Comparison of ENCODE assay signal across 13 mouse cellular contexts in the genomic region with DNA sequence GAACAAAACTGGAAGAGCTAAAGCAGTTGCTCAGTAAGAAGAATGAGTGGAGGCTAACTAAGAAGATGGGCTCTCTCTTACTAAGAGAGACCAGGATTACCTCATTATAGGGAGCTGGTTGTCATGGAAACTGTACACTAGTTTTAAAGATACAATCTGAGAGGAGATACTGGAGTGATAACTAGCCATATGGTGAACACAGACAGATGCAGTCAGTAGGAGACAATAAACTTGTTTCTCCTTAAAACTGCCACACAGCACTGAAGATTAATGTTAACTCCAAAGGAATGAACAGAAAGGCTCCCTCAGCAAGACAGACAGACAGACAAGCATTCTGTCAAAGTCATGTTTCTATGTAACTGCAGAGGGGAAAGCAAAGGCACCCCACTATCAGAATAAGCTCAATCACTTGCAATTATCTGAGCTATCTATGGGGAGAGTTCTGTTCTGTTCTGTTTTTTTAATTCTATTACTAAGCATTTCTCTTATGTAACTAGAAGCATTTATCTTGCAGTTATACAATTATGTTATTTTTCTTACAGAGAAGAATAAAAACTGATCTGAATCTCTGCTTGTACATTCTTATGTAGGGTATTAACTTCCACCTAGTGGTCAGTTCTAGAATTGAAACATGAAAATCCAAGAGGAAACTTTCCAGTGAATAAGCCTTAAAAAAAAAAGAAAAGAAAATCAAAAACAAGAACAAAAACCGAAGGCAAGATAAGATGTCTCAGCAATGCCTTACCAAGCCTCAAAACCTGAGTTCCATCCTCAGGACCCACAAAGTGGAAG. TPM values are rescaled to one million over a fixed set of nuclear protein-coding genes. Genes with fewer than 3 reads are reported as not detected.
A peak's percentile ranks its signal among the peaks of the same experiment; 100 is the strongest.
DNase-seq lines count a peak whose midpoint lies in the region; ATAC-seq and TF ChIP-seq lines count a peak whose summit lies in the region.
"Had no signal": no experiment of that assay in that cellular context is flagged by ENCODE, and none has a peak within 500 bp of the region (broad histone marks: within the 10 kb centered on the region; RNA-seq: fewer than 3 reads in every experiment).

No protein-coding gene starts in this region.

- peak; percentile 15 for TF ChIP-seq RAD21 in CH12.LX (IDR thresholded peaks at IDR 0.05; ENCODE audit: low read depth, low read length)

- peak; percentile 32 for DNase-seq in layer of hippocampus, adult 9-11 months
- no peak for DNase-seq in layer of hippocampus, postnatal 10 days (ENCODE audit: low spot score in 2 of 2)
- no peak for DNase-seq in CH12.LX (ENCODE audit: extremely low read depth)
- DNase-seq in embryonic facial prominence, embryonic 14.5 days (ENCODE audit: low spot score): peak; percentile 40
- no peak for DNase-seq in gastrocnemius, postnatal 25 days

- H3K9me3 ChIP-seq in forebrain, embryonic 16.5 days (ENCODE audit: control insufficient read depth, low read length): no peaks in the 10 kb centered on the region
- no peaks in the 10 kb centered on the region for H3K9me3 ChIP-seq in forebrain, embryonic 12.5 days
- no peaks in the 10 kb centered on the region for H3K9me3 ChIP-seq in CH12.LX (replicated peaks; ENCODE audit: low read length)
- no peaks in the 10 kb centered on the region for H3K9me3 ChIP-seq in embryonic facial prominence, embryonic 14.5 days (ENCODE audit: control insufficient read depth, low read length)
- no peaks in the 10 kb centered on the region for H3K9me3 ChIP-seq in neural tube, embryonic 15.5 days (replicated peaks)
- H3K9me3 ChIP-seq: heart, embryonic 13.5 days; hindbrain, embryonic 15.5 days; limb, embryonic 12.5 days had no signal

- in situ Hi-C loops in CH12.LX (cut with MboI; ENCODE audit: low pct_ligation_motif_present, low pct_unique_long_range_greater_than_20kb, low sequenced_read_pairs): no loop called here

- WGBS in forebrain, embryonic 16.5 days: 74% methylated on average over 1 of the region's 1 CpGs
- WGBS in forebrain, embryonic 12.5 days: 96% methylated on average over 1 of the region's 1 CpGs
- WGBS in embryonic facial prominence, embryonic 14.5 days: 70% methylated on average over 1 of the region's 1 CpGs
- WGBS in neural tube, embryonic 15.5 days: 76% methylated on average over 1 of the region's 1 CpGs

- dilution Hi-C loops in CH12.LX (cut with MboI; ENCODE audit: extremely low pct_ligation_motif_present, extremely low pct_unique_long_range_greater_than_20kb, low sequenced_read_pairs): no loop called here

- no peaks in the 10 kb centered on the region for H3K27me3 ChIP-seq in forebrain, embryonic 16.5 days (replicated peaks; ENCODE audit: control insufficient read depth, insufficient read depth, low read length)
- no peaks in the 10 kb centered on the region for H3K27me3 ChIP-seq in forebrain, embryonic 12.5 days
- no peaks in the 10 kb centered on the region for H3K27me3 ChIP-seq in CH12.LX (replicated peaks)
- H3K27me3 ChIP-seq in embryonic facial prominence, embryonic 14.5 days (replicated peaks; ENCODE audit: control insufficient read depth, insufficient read depth, low read length): no peaks in the 10 kb centered on the region
- H3K27me3 ChIP-seq in neural tube, embryonic 15.5 days (replicated peaks): no peaks in the 10 kb centered on the region
- H3K27me3 ChIP-seq: heart, embryonic 13.5 days; hindbrain, embryonic 15.5 days; limb, embryonic 12.5 days had no signal

- peaks cover 18% of the 10 kb centered on the region for H3K36me3 ChIP-seq in forebrain, embryonic 16.5 days (ENCODE audit: control insufficient read depth, insufficient read depth)
- H3K36me3 ChIP-seq in forebrain, embryonic 12.5 days (replicated peaks): peaks cover 64% of the 10 kb centered on the region
- H3K36me3 ChIP-seq in CH12.LX (replicated peaks in 1 of 2; ENCODE audit: control insufficient read depth in 1 of 2, insufficient read depth in 1 of 2, low read length in 1 of 2): peaks cover 37 to 80% of the 10 kb centered on the region in 2 experiments
- peaks cover 82% of the 10 kb centered on the region for H3K36me3 ChIP-seq in embryonic facial prominence, embryonic 14.5 days (ENCODE audit: control insufficient read depth, insufficient read depth, low read length)
- H3K36me3 ChIP-seq in neural tube, embryonic 15.5 days: peaks cover 41% of the 10 kb centered on the region

- no peak overlapping the region for H3K9ac ChIP-seq in forebrain, embryonic 16.5 days (replicated peaks; ENCODE audit: low read depth, low read length)
- no peak overlapping the region for H3K9ac ChIP-seq in forebrain, embryonic 12.5 days
- no peak overlapping the region for H3K9ac ChIP-seq in CH12.LX (ENCODE audit: insufficient read depth, low read depth)
- H3K9ac ChIP-seq in embryonic facial prominence, embryonic 14.5 days (ENCODE audit: low read depth, low read length): no peak overlapping the region
- H3K9ac ChIP-seq in neural tube, embryonic 15.5 days (replicated peaks): no peak overlapping the region
- H3K9ac ChIP-seq: heart, embryonic 13.5 days; hindbrain, embryonic 15.5 days; limb, embryonic 12.5 days had no signal

- no peak overlapping the region for H3K27ac ChIP-seq in forebrain, embryonic 16.5 days (ENCODE audit: low read length)
- H3K27ac ChIP-seq in forebrain, embryonic 12.5 days: no peak overlapping the region
- no peak overlapping the region for H3K27ac ChIP-seq in CH12.LX (ENCODE audit: insufficient read depth, low read depth)
- no peak overlapping the region for H3K27ac ChIP-seq in embryonic facial prominence, embryonic 14.5 days (replicated peaks; ENCODE audit: low read depth, low read length)
- no peak overlapping the region for H3K27ac ChIP-seq in neural tube, embryonic 15.5 days (replicated peaks)
- H3K27ac ChIP-seq: heart, embryonic 13.5 days; hindbrain, embryonic 15.5 days; limb, embryonic 12.5 days; macrophage had no signal

- no peak for TF ChIP-seq EP300 in CH12.LX (IDR thresholded peaks at IDR 0.05; ENCODE audit: low read length)

- peak; percentile 14 to 46; a peak in 3 of 4 replicates for TF ChIP-seq CTCF in CH12.LX (conservative IDR thresholded peaks at IDR 0.05 in 1 of 2, IDR thresholded peaks at IDR 0.05 in 1 of 2; ENCODE audit: low read depth in 2 of 2, low read length in 2 of 2)

- ATAC-seq in forebrain, embryonic 16.5 days: peak; percentile 62; the same call in 1 of the 2 replicates
- ATAC-seq in forebrain, embryonic 12.5 days (ENCODE audit: low FRiP score): no peak
- ATAC-seq in embryonic facial prominence, embryonic 14.5 days (ENCODE audit: low read depth): no peak
- no peak for ATAC-seq in neural tube, embryonic 15.5 days (ENCODE audit: low FRiP score)
- ATAC-seq: CD4-positive, CD25-positive, alpha-beta regulatory T cell, adult 4 months had no signal

- H3K4me2 ChIP-seq in forebrain, embryonic 16.5 days (ENCODE audit: low read length): no peak overlapping the region
- no peak overlapping the region for H3K4me2 ChIP-seq in forebrain, embryonic 12.5 days
- H3K4me2 ChIP-seq in CH12.LX (ENCODE audit: insufficient read depth, low read depth, poor library complexity, severe bottlenecking): no peak overlapping the region
- no peak overlapping the region for H3K4me2 ChIP-seq in embryonic facial prominence, embryonic 14.5 days (ENCODE audit: low read depth, low read length)
- no peak overlapping the region for H3K4me2 ChIP-seq in neural tube, embryonic 15.5 days
- H3K4me2 ChIP-seq: heart, embryonic 13.5 days; hindbrain, embryonic 15.5 days; limb, embryonic 12.5 days had no signal

- H3K4me1 ChIP-seq in forebrain, embryonic 16.5 days (replicated peaks; ENCODE audit: control insufficient read depth, insufficient read depth, low read length): no peaks in the 10 kb centered on the region
- H3K4me1 ChIP-seq in forebrain, embryonic 12.5 days: no peaks in the 10 kb centered on the region
- H3K4me1 ChIP-seq in CH12.LX (ENCODE audit: control insufficient read depth in 1 of 2, insufficient read depth in 2 of 2): peaks cover 0 to 4% of the 10 kb centered on the region in 2 experiments; a peak in 1 of 4 replicates
- H3K4me1 ChIP-seq in embryonic facial prominence, embryonic 14.5 days (ENCODE audit: control insufficient read depth, insufficient read depth, low read length): no peaks in the 10 kb centered on the region
- H3K4me1 ChIP-seq in neural tube, embryonic 15.5 days: no peaks in the 10 kb centered on the region
- H3K4me1 ChIP-seq: heart, embryonic 13.5 days; hindbrain, embryonic 15.5 days; limb, embryonic 12.5 days had no signal

- TF ChIP-seq POLR2A in CH12.LX (IDR thresholded peaks at IDR 0.05; ENCODE audit: low read depth, low read length): no peak

- H3K4me3 ChIP-seq in forebrain, embryonic 16.5 days (replicated peaks; ENCODE audit: low read length): no peak overlapping the region
- H3K4me3 ChIP-seq in forebrain, embryonic 12.5 days (replicated peaks): no peak overlapping the region
- H3K4me3 ChIP-seq in CH12.LX (replicated peaks in 1 of 3; ENCODE audit: low read depth in 2 of 3, low read length in 2 of 3, poor library complexity in 1 of 3): no peak overlapping the region
- no peak overlapping the region for H3K4me3 ChIP-seq in embryonic facial prominence, embryonic 14.5 days (ENCODE audit: low read depth, low read length)
- H3K4me3 ChIP-seq in neural tube, embryonic 15.5 days (replicated peaks): no peak overlapping the region
- H3K4me3 ChIP-seq: heart, embryonic 13.5 days; hindbrain, embryonic 15.5 days; limb, embryonic 12.5 days had no signal

- H3K79me2 ChIP-seq in CH12.LX (replicated peaks; ENCODE audit: control insufficient read depth, extremely low read depth, insufficient read depth, poor library complexity, severe bottlenecking): 0 out of 2 replicates have a peak, but pooled peaks cover 2% of the 10 kb centered on the region

TF ChIP-seq in CH12.LX, 34 proteins besides CTCF, POLR2A, EP300 and RAD21:
- TF ChIP-seq ZKSCAN1 (IDR thresholded peaks at IDR 0.05; ENCODE audit: borderline replicate concordance, low read depth, low read length) (no peak), ZNF384 (IDR thresholded peaks at IDR 0.05; ENCODE audit: low read depth, low read length) (0 out of 2 replicates have a peak, but pooled peaks have one; percentile 30)
TF ChIP-seq in CH12.LX: peak in this region for 1.

RNA-seq across cellular contexts. Expression of a gene that starts 34.8 kb away (rescaled TPM):
- polyA plus RNA-seq in forebrain, embryonic 16.5 days (2015; fragmentation: Nextera tagmentation; extraction: Ambion mirVana): not detected in 2 replicates
- not detected in 2 replicates for polyA plus RNA-seq in forebrain, embryonic 12.5 days (2016; fragmentation: Nextera tagmentation; extraction: Ambion mirVana)
- total RNA-seq in layer of hippocampus, postnatal 10 days (2021): not detected
- total RNA-seq in CH12.LX (2012; rRNA removed) (not detected in 2 replicates), CH12.LX (2014; rRNA removed) (not detected in 2 replicates)
- polyA plus RNA-seq in CH12.LX (2012; ENCODE audit: insufficient read length, low read depth): not detected in 2 replicates
- 0.35 and 0.57 TPM in 2 replicates for polyA plus RNA-seq in embryonic facial prominence, embryonic 14.5 days (2014; fragmentation: Nextera tagmentation; extraction: Ambion mirVana)
- 2.3 TPM in 1 of 2 replicates, not detected in the other for polyA plus RNA-seq in neural tube, embryonic 15.5 days (2015; fragmentation: Nextera tagmentation; extraction: Ambion mirVana)
- total RNA-seq in gastrocnemius, postnatal 25 days (2021): 1 to 10 TPM in 1 of 2 experiments, not detected in 1; 3.4 TPM
- polyA plus RNA-seq: CD4-positive, CD25-positive, alpha-beta regulatory T cell, adult 4 months; hindbrain, embryonic 15.5 days had no signal

Comparison
In these comparisons a context has a peak if more than half of its experiments do, and no peak if none do; other contexts are left out.
1. DNase-seq: peak in layer of hippocampus, adult 9-11 months (single experiment) and embryonic facial prominence, embryonic 14.5 days (single experiment); none in layer of hippocampus, postnatal 10 days (0 of 2), CH12.LX (single experiment) and gastrocnemius, postnatal 25 days (single experiment).